11 mouse cellular contexts compared by ENCODE assay signal in the genomic region with DNA sequence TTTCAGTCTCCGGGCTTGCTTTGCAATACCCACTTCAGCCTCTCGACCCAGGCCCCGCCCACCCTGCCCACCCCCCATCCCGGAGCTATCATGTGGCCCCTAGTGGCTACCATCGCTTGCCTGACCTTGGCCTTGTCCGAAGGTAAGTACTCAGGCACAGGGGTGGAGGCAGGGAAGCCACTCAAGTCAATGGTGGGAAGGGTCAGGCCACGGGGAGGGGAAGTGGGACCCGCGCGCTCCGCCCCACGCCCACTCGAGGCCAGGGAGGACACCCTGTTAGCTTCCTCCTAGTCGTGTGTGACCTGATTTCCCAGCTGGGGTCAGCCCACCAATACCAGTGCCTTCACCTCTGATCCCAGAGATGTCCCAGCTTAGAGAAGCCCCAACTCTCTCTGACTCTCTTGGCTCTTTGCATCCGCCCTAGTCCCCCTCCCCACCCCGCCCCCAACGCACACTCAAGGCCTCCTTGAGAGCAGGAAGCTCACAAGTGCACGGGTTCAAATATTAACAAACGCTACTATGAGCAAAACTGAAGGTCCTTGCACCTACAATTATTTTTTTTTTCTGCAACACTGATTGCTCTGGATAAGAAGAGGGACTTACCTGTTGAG. TPM values are rescaled to one million over a fixed set of nuclear protein-coding genes. Genes with fewer than 3 reads are reported as not detected.
DNase-seq lines count a peak whose midpoint lies in the region; ATAC-seq lines count a peak whose summit lies in the region.
"Had no signal": no experiment of that assay in that cellular context is flagged by ENCODE, and none has a peak within 500 bp of the region (broad histone marks: within the 10 kb centered on the region; RNA-seq: fewer than 3 reads in every experiment).

No protein-coding gene starts in this region.

- no peak overlapping the region for H3K27ac ChIP-seq in hindbrain, embryonic 10.5 days
- no peak overlapping the region for H3K27ac ChIP-seq in hindbrain, embryonic 12.5 days
- no peak overlapping the region for H3K27ac ChIP-seq in limb, embryonic 10.5 days

- no peaks in the 10 kb centered on the region for H3K36me3 ChIP-seq in hindbrain, embryonic 10.5 days
- no peaks in the 10 kb centered on the region for H3K36me3 ChIP-seq in hindbrain, embryonic 12.5 days
- H3K36me3 ChIP-seq in limb, embryonic 10.5 days: no peaks in the 10 kb centered on the region

- no peak overlapping the region for H3K9ac ChIP-seq in hindbrain, embryonic 12.5 days

- H3K9me3 ChIP-seq in hindbrain, embryonic 10.5 days: no peaks in the 10 kb centered on the region
- no peaks in the 10 kb centered on the region for H3K9me3 ChIP-seq in hindbrain, embryonic 12.5 days (replicated peaks)
- no peaks in the 10 kb centered on the region for H3K9me3 ChIP-seq in limb, embryonic 10.5 days (replicated peaks)

- peaks cover 14% of the 10 kb centered on the region for H3K4me1 ChIP-seq in hindbrain, embryonic 10.5 days (replicated peaks)
- peaks cover 7% of the 10 kb centered on the region for H3K4me1 ChIP-seq in hindbrain, embryonic 12.5 days
- peaks cover 18% of the 10 kb centered on the region for H3K4me1 ChIP-seq in limb, embryonic 10.5 days

- ATAC-seq in hindbrain, embryonic 12.5 days (ENCODE audit: low FRiP score): no peak
- no peak for ATAC-seq in CD4-positive, CD25-positive, alpha-beta regulatory T cell, adult 4 months

- peaks cover 9% of the 10 kb centered on the region; the same call in 1 of the 2 replicates for H3K27me3 ChIP-seq in hindbrain, embryonic 10.5 days (ENCODE audit: insufficient read depth, poor library complexity, severe bottlenecking)
- peaks cover 6% of the 10 kb centered on the region; the same call in 1 of the 2 replicates for H3K27me3 ChIP-seq in hindbrain, embryonic 12.5 days
- H3K27me3 ChIP-seq in limb, embryonic 10.5 days (ENCODE audit: low read depth, poor library complexity, severe bottlenecking): peaks cover 8% of the 10 kb centered on the region; the same call in 1 of the 2 replicates

- peak; percentile 7 for DNase-seq in hindbrain, embryonic 10.5 days (ENCODE audit: low spot score)
- peak; percentile 11 for DNase-seq in embryo, embryonic 11 days
- peak; percentile 30 for DNase-seq in limb, embryonic 10.5 days (ENCODE audit: low spot score)
- DNase-seq in neural tube, embryonic 10.5 days (ENCODE audit: extremely low spot score, low spot score): peak; percentile 13
- no peak for DNase-seq in spleen, postnatal 36 days (ENCODE audit: low spot score in 2 of 2)
- no peak for DNase-seq in adrenal gland, postnatal 10 days
- DNase-seq: heart, adult 11 months had no signal

- 9% methylated on average over 19 of the region's 19 CpGs for WGBS in hindbrain, embryonic 10.5 days
- WGBS in hindbrain, embryonic 12.5 days: 4% methylated on average over 19 of the region's 19 CpGs
- 9% methylated on average over 19 of the region's 19 CpGs for WGBS in limb, embryonic 10.5 days

- H3K4me2 ChIP-seq in hindbrain, embryonic 12.5 days (replicated peaks): no peak overlapping the region; the same call in 1 of the 2 replicates

- H3K4me3 ChIP-seq in hindbrain, embryonic 10.5 days: peak overlapping the region; percentile 34
- no peak overlapping the region for H3K4me3 ChIP-seq in hindbrain, embryonic 12.5 days
- H3K4me3 ChIP-seq in limb, embryonic 10.5 days: peak overlapping the region; percentile 38

RNA-seq across cellular contexts. Expression of a gene that starts 1.5 kb away (rescaled TPM):
- polyA plus RNA-seq in hindbrain, embryonic 10.5 days (2016; fragmentation: Nextera tagmentation; extraction: Ambion mirVana): 0.24 and 0.31 TPM in 2 replicates
- polyA plus RNA-seq in hindbrain, embryonic 12.5 days (2016; fragmentation: Nextera tagmentation; extraction: Ambion mirVana): 0.17 TPM in 1 of 2 replicates, not detected in the other
- 0.73 and 0.94 TPM in 2 replicates for polyA plus RNA-seq in limb, embryonic 10.5 days (2016; fragmentation: Nextera tagmentation; extraction: Ambion mirVana)
- total RNA-seq in adrenal gland, postnatal 10 days (2021): not detected
- not detected for polyA plus RNA-seq in CD4-positive, CD25-positive, alpha-beta regulatory T cell, adult 4 months (2017; shearing (Covaris generic))
- total RNA-seq: MEL had no signal

RNA-seq across cellular contexts. Expression of a gene that starts 23.6 kb away (rescaled TPM):
- polyA plus RNA-seq in hindbrain, embryonic 10.5 days (2016; fragmentation: Nextera tagmentation; extraction: Ambion mirVana): not detected in 2 replicates
- not detected in 2 replicates for polyA plus RNA-seq in hindbrain, embryonic 12.5 days (2016; fragmentation: Nextera tagmentation; extraction: Ambion mirVana)
- not detected in 2 replicates for polyA plus RNA-seq in limb, embryonic 10.5 days (2016; fragmentation: Nextera tagmentation; extraction: Ambion mirVana)
- total RNA-seq in adrenal gland, postnatal 10 days (2021): under 1 TPM in 1 of 2 experiments, not detected in 1; 0.24 TPM
- polyA plus RNA-seq in CD4-positive, CD25-positive, alpha-beta regulatory T cell, adult 4 months (2017; shearing (Covaris generic)): not detected
- total RNA-seq: MEL had no signal

RNA-seq across cellular contexts. Expression of a gene that starts 42.0 kb away (rescaled TPM):
- polyA plus RNA-seq in hindbrain, embryonic 10.5 days (2016; fragmentation: Nextera tagmentation; extraction: Ambion mirVana): 17.5 and 19.1 TPM in 2 replicates
- 16.4 and 17.0 TPM in 2 replicates for polyA plus RNA-seq in hindbrain, embryonic 12.5 days (2016; fragmentation: Nextera tagmentation; extraction: Ambion mirVana)
- polyA plus RNA-seq in limb, embryonic 10.5 days (2016; fragmentation: Nextera tagmentation; extraction: Ambion mirVana): 21.3 and 21.6 TPM in 2 replicates
- total RNA-seq in adrenal gland, postnatal 10 days (2021): 1 to 10 TPM; 9.7 to 9.8 TPM
- polyA plus RNA-seq in CD4-positive, CD25-positive, alpha-beta regulatory T cell, adult 4 months (2017; shearing (Covaris generic)): 1 to 10 TPM; 1.7 to 2.2 TPM

RNA-seq across cellular contexts. Expression of a gene that starts 53.9 kb away (rescaled TPM):
- 0.36 and 0.52 TPM in 2 replicates for polyA plus RNA-seq in hindbrain, embryonic 10.5 days (2016; fragmentation: Nextera tagmentation; extraction: Ambion mirVana)
- polyA plus RNA-seq in hindbrain, embryonic 12.5 days (2016; fragmentation: Nextera tagmentation; extraction: Ambion mirVana): 0.18 and 0.44 TPM in 2 replicates
- 0.21 TPM in 1 of 2 replicates, not detected in the other for polyA plus RNA-seq in limb, embryonic 10.5 days (2016; fragmentation: Nextera tagmentation; extraction: Ambion mirVana)
- 1 to 10 TPM; 1.1 to 1.6 TPM for total RNA-seq in adrenal gland, postnatal 10 days (2021)
- 1 to 10 TPM in 1 of 2 experiments, under 1 TPM in 1; 0.28 to 1.3 TPM for polyA plus RNA-seq in CD4-positive, CD25-positive, alpha-beta regulatory T cell, adult 4 months (2017; shearing (Covaris generic))
- total RNA-seq: MEL had no signal

RNA-seq across cellular contexts. Expression of a gene that starts 54.9 kb away (rescaled TPM):
- not detected in 2 replicates for polyA plus RNA-seq in hindbrain, embryonic 10.5 days (2016; fragmentation: Nextera tagmentation; extraction: Ambion mirVana)
- polyA plus RNA-seq in hindbrain, embryonic 12.5 days (2016; fragmentation: Nextera tagmentation; extraction: Ambion mirVana): not detected in 2 replicates
- polyA plus RNA-seq in limb, embryonic 10.5 days (2016; fragmentation: Nextera tagmentation; extraction: Ambion mirVana): not detected in 2 replicates
- not detected for total RNA-seq in adrenal gland, postnatal 10 days (2021)
- polyA plus RNA-seq in CD4-positive, CD25-positive, alpha-beta regulatory T cell, adult 4 months (2017; shearing (Covaris generic)): not detected
- total RNA-seq: MEL had no signal
- polyA plus RNA-seq: brain, embryonic 14.5 days had no signal

Comparison
In these comparisons a context has a peak if more than half of its experiments do, and no peak if none do; other contexts are left out.
1. DNase-seq: peak in hindbrain, embryonic 10.5 days (single experiment), embryo, embryonic 11 days (single experiment), limb, embryonic 10.5 days (single experiment) and neural tube, embryonic 10.5 days (single experiment); none in spleen, postnatal 36 days (0 of 2) and adrenal gland, postnatal 10 days (single experiment).